Mouse (Mus musculus): ENCODE data around the gene Mark3.
"Not testable (repeated sequence)": the region's sequence is repeated elsewhere in the genome, so short reads cannot be mapped to it uniquely, and the experiment has no call there.

Mark3 gene

GRCm38 (mm10) chr12:111618266-111618665 lies 43.9 kb downstream of the Mark3 start:
- no peak for DNase-seq (ENCODE audit: low read depth, low spot score)

GRCm38 (mm10) chr12:111648061-111648645 lies 73.8 kb downstream of the Mark3 start:
- DNase-seq (ENCODE audit: low read depth, low spot score), result peak; percentile 76

GRCm38 (mm10) chr12:111652953-111653352 lies 78.6 kb downstream of the Mark3 start:
- DNase-seq (ENCODE audit: low read depth, low spot score), result no peak

- peak; percentile 86 for DNase-seq (ENCODE audit: low read depth, low spot score)
Measured at GRCm38 (mm10) chr12:111653434-111653833, 79.1 kb downstream of the Mark3 start.

- no peak for DNase-seq (ENCODE audit: low read depth, low spot score)
Measured at GRCm38 (mm10) chr12:111655695-111656094, 81.4 kb downstream of the Mark3 start.

- no peak for DNase-seq (ENCODE audit: low read depth, low spot score)
Measured at GRCm38 (mm10) chr12:111659331-111659730, 85.0 kb downstream of the Mark3 start.

- DNase-seq (ENCODE audit: low read depth, low spot score), result no peak
Measured at GRCm38 (mm10) chr12:111660628-111661027, 86.3 kb downstream of the Mark3 start.

- DNase-seq (ENCODE audit: low read depth, low spot score), result not testable (repeated sequence)
Measured at GRCm38 (mm10) chr12:111661554-111661953, 87.2 kb downstream of the Mark3 start.

GRCm38 (mm10) chr12:111663228-111664143 lies 89.2 kb downstream of the Mark3 start:
- no peak for DNase-seq (ENCODE audit: low read depth, low spot score)

GRCm38 (mm10) chr12:111664144-111664634 lies 89.9 kb downstream of the Mark3 start:
- no peak for DNase-seq (ENCODE audit: low read depth, low spot score)

- DNase-seq (ENCODE audit: low read depth, low spot score), result no peak
Measured at GRCm38 (mm10) chr12:111665041-111665880, 90.9 kb downstream of the Mark3 start.

GRCm38 (mm10) chr12:111666380-111666779 lies 92.1 kb downstream of the Mark3 start:
- DNase-seq (ENCODE audit: low read depth, low spot score), result no peak

- DNase-seq (ENCODE audit: low read depth, low spot score), result no peak
Measured at GRCm38 (mm10) chr12:111667421-111667820, 93.1 kb downstream of the Mark3 start.

- peak; percentile 97 for DNase-seq (ENCODE audit: low read depth, low spot score)
Measured at GRCm38 (mm10) chr12:111668457-111668912, 94.2 kb downstream of the Mark3 start.

- DNase-seq (ENCODE audit: low read depth, low spot score), result peak; percentile 22
Measured at GRCm38 (mm10) chr12:111669000-111669788, 94.9 kb downstream of the Mark3 start.

- no peak for DNase-seq (ENCODE audit: low read depth, low spot score)
Measured at GRCm38 (mm10) chr12:111669961-111670360, 95.6 kb downstream of the Mark3 start.

GRCm38 (mm10) chr12:111670371-111670971 lies 96.1 kb downstream of the Mark3 start:
- no peak for DNase-seq (ENCODE audit: low read depth, low spot score)

- DNase-seq (ENCODE audit: low read depth, low spot score), result no peak
Measured at GRCm38 (mm10) chr12:111670976-111671375, 96.7 kb downstream of the Mark3 start.

GRCm38 (mm10) chr12:111671431-111671902 lies 97.1 kb downstream of the Mark3 start:
- DNase-seq (ENCODE audit: low read depth, low spot score), result peak; percentile 87

GRCm38 (mm10) chr12:111672176-111672575 lies 97.9 kb downstream of the Mark3 start, which contains the start of gene Ckb:
TSS of gene Ckb (minus strand) at chr12:111672338.
- DNase-seq (ENCODE audit: low read depth, low spot score), result peak; percentile 73

Data from CD4-positive, CD25-positive, alpha-beta regulatory T cell, adult 2 months (primary cell).